Mouse (Mus musculus): ENCODE measurements around the gene Scrg1.

- TF ChIP-seq POLR2AphosphoS5 (IDR thresholded peaks at IDR 0.05; ENCODE audit: insufficient replicate concordance, low read depth, low read length) (no peak), CTCF (IDR thresholded peaks at IDR 0.05; ENCODE audit: low read depth, low read length) (no peak), GATA1 (IDR thresholded peaks at IDR 0.05; ENCODE audit: borderline replicate concordance, low read length) (no peak), TAL1 (conservative IDR thresholded peaks at IDR 0.05; ENCODE audit: low read depth, low read length) (no peak), GATA2 (IDR thresholded peaks at IDR 0.05; ENCODE audit: borderline replicate concordance, low read depth, low read length) (no peak)
These were observed 27.9 kb upstream of the Scrg1 start for GRCm38 (mm10) chr8:57427581-57428366.
